Mouse (Mus musculus): ENCODE measurements around the gene Hoxa1. TPM values are rescaled to one million over a fixed set of nuclear protein-coding genes. Genes with fewer than 3 reads are reported as not detected.

The Hoxa1 gene
- total RNA-seq (2014; rRNA removed), result 0.13 TPM in 1 of 2 replicates, not detected in the other
- polyA plus RNA-seq (2012; rRNA removed), result 0.10 and 0.18 TPM in 2 replicates

GRCm38 (mm10) chr6:52158276-52159051 lies at the start of gene Hoxa1:
Hoxa1 (minus strand) TSS chr6:52158317.
- WGBS, result 2% methylated on average over 55 of the region's 55 CpGs
- 0 out of 2 replicates have a peak, but pooled peaks have one; percentile 29 for TF ChIP-seq POLR2A (IDR thresholded peaks at IDR 0.05; ENCODE audit: extremely low read depth, insufficient read depth, low read length)
- TF ChIP-seq CTCF (IDR thresholded peaks at IDR 0.05; ENCODE audit: low read depth, low read length), result no peak
- Histone ChIP-seq H3K4me3 (ENCODE audit: insufficient read depth, low read depth, low read length) (peak within 1 kb of the TSS; percentile 69), H3K9ac (ENCODE audit: low read depth, low read length) (peak within 1 kb of the TSS; percentile 61), H3K79me2 (ENCODE audit: control insufficient read depth, insufficient read depth, low read length) (no peaks in the 10 kb centered on the region), H3K36me3 (ENCODE audit: control insufficient read depth, insufficient read depth, low read length) (no peaks in the 10 kb centered on the region), H3K27ac (replicated peaks; ENCODE audit: insufficient read depth, low read depth, low read length) (peak within 1 kb of the TSS; percentile 47), H3K4me1 (ENCODE audit: control insufficient read depth, insufficient read depth, low read length) (no peaks in the 10 kb centered on the region), H3K27me3 (ENCODE audit: control insufficient read depth, insufficient read depth, low read length) (peaks cover 21% of the 10 kb centered on the region; the same call in 1 of the 2 replicates)
- no peak for DNase-seq (ENCODE audit: extremely low read depth, low read depth, low spot score)

GRCm38 (mm10) chr6:52207684-52207976 lies 49.5 kb upstream of the Hoxa1 start:
- H3K27ac ChIP-seq (replicated peaks; ENCODE audit: insufficient read depth, low read depth, low read length), result no peak overlapping the region
- DNase-seq (ENCODE audit: extremely low read depth, low read depth, low spot score), result no peak
- no peak overlapping the region for H3K9ac ChIP-seq (ENCODE audit: low read depth, low read length)

DNA sequence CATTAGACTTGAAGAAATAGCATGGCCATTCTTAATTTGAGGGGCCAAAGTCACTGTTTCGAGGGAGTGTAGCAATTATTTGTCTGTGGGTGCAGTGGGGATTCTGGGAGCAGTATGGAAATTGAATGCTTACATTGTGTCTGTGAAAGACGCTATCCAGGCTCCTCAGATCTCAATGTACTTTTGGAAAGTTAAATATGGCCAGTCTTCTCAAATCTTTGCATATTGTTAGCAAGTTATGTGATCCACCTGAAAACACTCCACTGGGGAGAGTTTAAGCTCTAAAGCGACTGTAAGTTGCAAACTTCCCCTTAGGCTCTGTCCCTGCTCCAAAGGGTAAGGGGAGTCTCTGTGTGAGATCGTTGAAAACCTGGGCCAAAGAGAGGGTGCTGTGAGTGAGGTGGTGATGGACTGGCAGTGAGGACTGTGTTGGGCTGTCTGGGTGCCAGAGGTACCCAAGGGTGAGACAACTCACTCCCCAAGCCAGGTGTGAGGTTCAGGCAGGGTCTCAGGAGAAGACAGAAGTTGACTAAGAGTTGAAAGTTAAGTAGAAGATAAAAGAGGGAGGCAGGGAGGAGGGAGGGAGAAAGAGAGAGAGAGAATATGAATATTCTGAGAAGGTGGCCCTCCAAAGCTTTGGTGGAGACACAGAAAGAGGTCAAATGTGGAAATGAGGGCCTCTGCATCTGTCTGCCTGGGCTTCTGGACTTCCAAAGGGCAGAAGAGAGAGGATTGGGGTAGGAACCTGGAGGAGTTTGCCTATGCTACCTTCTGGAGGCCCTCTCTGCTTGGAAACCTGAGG lies 49.0 kb upstream of the Hoxa1 start:
- H3K36me3 ChIP-seq (ENCODE audit: control insufficient read depth, insufficient read depth, low read length), result no peaks in the 10 kb centered on the region
- TF ChIP-seq POLR2A (IDR thresholded peaks at IDR 0.05; ENCODE audit: extremely low read depth, insufficient read depth, low read length) (no peak), CTCF (IDR thresholded peaks at IDR 0.05; ENCODE audit: low read depth, low read length) (no peak)
- no peaks in the 10 kb centered on the region for H3K79me2 ChIP-seq (ENCODE audit: control insufficient read depth, insufficient read depth, low read length)
- no peaks in the 10 kb centered on the region; the same call in 1 of the 2 replicates for H3K4me1 ChIP-seq (ENCODE audit: control insufficient read depth, insufficient read depth, low read length)
- H3K9ac ChIP-seq (ENCODE audit: low read depth, low read length), result no peak overlapping the region
- peaks cover 47% of the 10 kb centered on the region for H3K27me3 ChIP-seq (ENCODE audit: control insufficient read depth, insufficient read depth, low read length)
- DNase-seq (ENCODE audit: extremely low read depth, low read depth, low spot score), result no peak
- WGBS, result 28% methylated on average over 4 of the region's 4 CpGs
- H3K27ac ChIP-seq (replicated peaks; ENCODE audit: insufficient read depth, low read depth, low read length), result no peak overlapping the region
- no peak overlapping the region for H3K4me3 ChIP-seq (ENCODE audit: insufficient read depth, low read depth, low read length)

More at GRCm38 (mm10) chr6:52207684-52207976, 49.5 kb upstream of the Hoxa1 start:
- no peaks in the 10 kb centered on the region for H3K36me3 ChIP-seq (ENCODE audit: control insufficient read depth, insufficient read depth, low read length)
- H3K79me2 ChIP-seq (ENCODE audit: control insufficient read depth, insufficient read depth, low read length), result no peaks in the 10 kb centered on the region
- no peak overlapping the region for H3K4me3 ChIP-seq (ENCODE audit: insufficient read depth, low read depth, low read length)
- no peaks in the 10 kb centered on the region; the same call in 1 of the 2 replicates for H3K4me1 ChIP-seq (ENCODE audit: control insufficient read depth, insufficient read depth, low read length)
- no peak for TF ChIP-seq POLR2A (IDR thresholded peaks at IDR 0.05; ENCODE audit: extremely low read depth, insufficient read depth, low read length)
- no peak for TF ChIP-seq CTCF (IDR thresholded peaks at IDR 0.05; ENCODE audit: low read depth, low read length)
- H3K27me3 ChIP-seq (ENCODE audit: control insufficient read depth, insufficient read depth, low read length), result peaks cover 48% of the 10 kb centered on the region

- Histone ChIP-seq H3K27me3 (ENCODE audit: control insufficient read depth, insufficient read depth, low read length) (peaks cover 37% of the 10 kb centered on the region), H3K27ac (replicated peaks; ENCODE audit: insufficient read depth, low read depth, low read length) (no peak overlapping the region), H3K9ac (ENCODE audit: low read depth, low read length) (no peak overlapping the region), H3K4me3 (ENCODE audit: insufficient read depth, low read depth, low read length) (no peak overlapping the region), H3K79me2 (ENCODE audit: control insufficient read depth, insufficient read depth, low read length) (no peaks in the 10 kb centered on the region), H3K4me1 (ENCODE audit: control insufficient read depth, insufficient read depth, low read length) (no peaks in the 10 kb centered on the region; the same call in 1 of the 2 replicates), H3K36me3 (ENCODE audit: control insufficient read depth, insufficient read depth, low read length) (no peaks in the 10 kb centered on the region)
- no peak for DNase-seq (ENCODE audit: extremely low read depth, low read depth, low spot score)
- TF ChIP-seq CTCF (IDR thresholded peaks at IDR 0.05; ENCODE audit: low read depth, low read length) (no peak), POLR2A (IDR thresholded peaks at IDR 0.05; ENCODE audit: extremely low read depth, insufficient read depth, low read length) (no peak)
- WGBS, result 21% methylated on average over 55 of the region's 55 CpGs
These were observed 47.8 kb upstream of the Hoxa1 start for GRCm38 (mm10) chr6:52205638-52206621.

DNA sequence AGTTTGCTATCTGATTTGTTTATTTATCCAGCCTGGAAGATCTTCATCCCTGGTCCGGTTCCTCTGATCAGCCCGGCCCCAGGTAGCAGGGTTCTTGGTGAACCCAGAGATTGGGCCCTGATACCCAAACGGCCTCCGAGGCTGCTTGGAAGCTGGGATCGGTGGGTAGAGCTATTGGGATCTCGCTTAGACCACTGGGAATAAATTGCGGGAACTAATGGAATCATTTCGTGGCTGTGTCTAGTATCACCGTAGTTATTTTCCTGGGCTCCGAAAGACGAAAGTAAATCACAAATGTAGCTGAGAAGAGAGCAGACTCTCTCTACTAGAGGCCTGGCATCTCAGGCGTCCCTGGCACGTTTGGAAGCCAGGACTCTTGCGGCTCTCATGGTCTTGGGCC lies 47.1 kb upstream of the Hoxa1 start:
- H3K4me1 ChIP-seq (ENCODE audit: control insufficient read depth, insufficient read depth, low read length), result no peaks in the 10 kb centered on the region; the same call in 1 of the 2 replicates
- 25% methylated on average over 14 of the region's 14 CpGs for WGBS
- no peaks in the 10 kb centered on the region for H3K79me2 ChIP-seq (ENCODE audit: control insufficient read depth, insufficient read depth, low read length)
- DNase-seq (ENCODE audit: extremely low read depth, low read depth, low spot score), result no peak
- H3K27me3 ChIP-seq (ENCODE audit: control insufficient read depth, insufficient read depth, low read length), result peaks cover 36% of the 10 kb centered on the region
- no peak overlapping the region for H3K4me3 ChIP-seq (ENCODE audit: insufficient read depth, low read depth, low read length)
- TF ChIP-seq POLR2A (IDR thresholded peaks at IDR 0.05; ENCODE audit: extremely low read depth, insufficient read depth, low read length) (no peak), CTCF (IDR thresholded peaks at IDR 0.05; ENCODE audit: low read depth, low read length) (no peak)
- no peak overlapping the region for H3K9ac ChIP-seq (ENCODE audit: low read depth, low read length)
- H3K36me3 ChIP-seq (ENCODE audit: control insufficient read depth, insufficient read depth, low read length), result no peaks in the 10 kb centered on the region
- H3K27ac ChIP-seq (replicated peaks; ENCODE audit: insufficient read depth, low read depth, low read length), result no peak overlapping the region

Measured in liver, adult 2 months (tissue).